Comparison of ENCODE assay signal across 9 mouse cellular contexts in genomic region chr8:104436591-104436990, GRCm38 (mm10). TPM values are rescaled to one million over a fixed set of nuclear protein-coding genes. Genes with fewer than 3 reads are reported as not detected.
DNase-seq lines count a peak whose midpoint lies in the region; ATAC-seq and TF ChIP-seq lines count a peak whose summit lies in the region.
"Had no signal": no experiment of that assay in that cellular context is flagged by ENCODE, and none has a peak within 500 bp of the region (broad histone marks: within the 10 kb centered on the region; RNA-seq: fewer than 3 reads in every experiment).

No protein-coding gene starts in this region.

- peaks cover 87% of the 10 kb centered on the region for H3K36me3 ChIP-seq in kidney, embryonic 14.5 days (ENCODE audit: control insufficient read depth, insufficient read depth, low read length)
- peaks cover 91% of the 10 kb centered on the region for H3K36me3 ChIP-seq in midbrain, embryonic 14.5 days (ENCODE audit: control insufficient read depth, insufficient read depth, low read length)

- TF ChIP-seq CTCF in embryonic fibroblast, embryonic 13.5 days (IDR thresholded peaks at IDR 0.05; ENCODE audit: borderline replicate concordance, insufficient read depth, low read length) = no peak

- H3K27ac ChIP-seq in kidney, embryonic 14.5 days (ENCODE audit: low read depth, low read length) = peak overlapping the region; percentile 24; the same call in 1 of the 2 replicates
- peak overlapping the region; percentile 72 for H3K27ac ChIP-seq in embryonic fibroblast, embryonic 13.5 days (ENCODE audit: insufficient read depth, low read length)
- peak overlapping the region; percentile 32; the same call in 1 of the 2 replicates for H3K27ac ChIP-seq in midbrain, embryonic 14.5 days (replicated peaks; ENCODE audit: low read depth, low read length)

- H3K4me2 ChIP-seq in kidney, embryonic 14.5 days (replicated peaks; ENCODE audit: low read depth, low read length) = no peak overlapping the region
- no peak overlapping the region for H3K4me2 ChIP-seq in midbrain, embryonic 14.5 days (ENCODE audit: low read length)

- no peaks in the 10 kb centered on the region for H3K27me3 ChIP-seq in kidney, embryonic 14.5 days (ENCODE audit: control insufficient read depth, insufficient read depth, low read length)
- H3K27me3 ChIP-seq in midbrain, embryonic 14.5 days (ENCODE audit: control insufficient read depth, insufficient read depth, low read length) = no peaks in the 10 kb centered on the region

- no peaks in the 10 kb centered on the region; the same call in 1 of the 2 replicates for H3K9me3 ChIP-seq in kidney, embryonic 14.5 days (ENCODE audit: control insufficient read depth, low read length)
- no peaks in the 10 kb centered on the region for H3K9me3 ChIP-seq in midbrain, embryonic 14.5 days (ENCODE audit: control insufficient read depth, low read length)

- no peak for ATAC-seq in cerebellum, adult (ENCODE audit: insufficient number of reproducible peaks, low FRiP score, low TSS enrichment)
- no peak for ATAC-seq in kidney, embryonic 14.5 days (ENCODE audit: low FRiP score, low TSS enrichment)
- ATAC-seq in midbrain, embryonic 14.5 days (ENCODE audit: low FRiP score, low TSS enrichment) = no peak
- ATAC-seq in granulocyte monocyte progenitor cell, adult 5-6 weeks (replicated peaks; ENCODE audit: poor library complexity, severe bottlenecking) = no peak

- H3K4me1 ChIP-seq in kidney, embryonic 14.5 days (ENCODE audit: control insufficient read depth, insufficient read depth, low read length) = peaks cover 5% of the 10 kb centered on the region
- peaks cover 7% of the 10 kb centered on the region; the same call in 1 of the 2 replicates for H3K4me1 ChIP-seq in embryonic fibroblast, embryonic 13.5 days (ENCODE audit: control insufficient read depth, insufficient read depth, low read length)
- peaks cover 12% of the 10 kb centered on the region for H3K4me1 ChIP-seq in midbrain, embryonic 14.5 days (ENCODE audit: control insufficient read depth, insufficient read depth, low read length)

- TF ChIP-seq POLR2A in embryonic fibroblast, embryonic 13.5 days (IDR thresholded peaks at IDR 0.05; ENCODE audit: low read depth, low read length) = no peak

- no peak overlapping the region for H3K4me3 ChIP-seq in kidney, embryonic 14.5 days (ENCODE audit: low read length)
- H3K4me3 ChIP-seq in embryonic fibroblast, embryonic 13.5 days (ENCODE audit: insufficient read depth, low read length) = no peak overlapping the region
- H3K4me3 ChIP-seq in midbrain, embryonic 14.5 days (replicated peaks; ENCODE audit: low read depth, low read length) = no peak overlapping the region
- H3K4me3 ChIP-seq: erythroblast, embryonic 14.5 days had no signal

- H3K9ac ChIP-seq in kidney, embryonic 14.5 days (ENCODE audit: low read depth, low read length) = no peak overlapping the region
- H3K9ac ChIP-seq in midbrain, embryonic 14.5 days (replicated peaks; ENCODE audit: low read length) = no peak overlapping the region

- 94% methylated on average over 4 of the region's 4 CpGs for WGBS in kidney, embryonic 14.5 days
- WGBS in midbrain, embryonic 14.5 days = 92% methylated on average over 4 of the region's 4 CpGs

- DNase-seq in cerebellum, adult 9-11 months = peak; percentile 39
- DNase-seq in kidney, postnatal 4 days = no peak
- no peak for DNase-seq in midbrain, embryonic 14.5 days
- no peak for DNase-seq in layer of hippocampus, postnatal 25 days (ENCODE audit: extremely low spot score in 1 of 2, low spot score in 1 of 2)

RNA-seq across cellular contexts. Expression of gene Dync1li2, which starts 6.3 kb away (rescaled TPM):
- 25.8 and 56.6 TPM in 2 replicates for polyA plus RNA-seq in kidney, embryonic 14.5 days (2014; fragmentation: Nextera tagmentation; extraction: Ambion mirVana)
- polyA plus RNA-seq in embryonic fibroblast, embryonic 13.5 days (2011; ENCODE audit: insufficient read length, low read depth, missing spikeins) = 106 and 135 TPM in 2 replicates
- polyA plus RNA-seq in midbrain, embryonic 14.5 days (2014; fragmentation: Nextera tagmentation; extraction: Ambion mirVana) = 69.1 and 103 TPM in 2 replicates
- total RNA-seq in granulocyte monocyte progenitor cell, adult 5-6 weeks (2014; fragmentation: Nextera tagmentation) = 13.9 and 21.2 TPM in 2 replicates
- 43.4 and 44.1 TPM in 2 replicates for total RNA-seq in granulocyte monocyte progenitor cell, adult 5-6 weeks (2017)
- 100 to 1,000 TPM; 234 to 270 TPM for total RNA-seq in layer of hippocampus, postnatal 25 days (2021)

RNA-seq across cellular contexts. Expression of gene Cmtm4, which starts 41.0 kb away (rescaled TPM):
- polyA plus RNA-seq in kidney, embryonic 14.5 days (2014; fragmentation: Nextera tagmentation; extraction: Ambion mirVana) = 5.6 and 6.4 TPM in 2 replicates
- polyA plus RNA-seq in embryonic fibroblast, embryonic 13.5 days (2011; ENCODE audit: insufficient read length, low read depth, missing spikeins) = 28.2 and 29.1 TPM in 2 replicates
- polyA plus RNA-seq in midbrain, embryonic 14.5 days (2014; fragmentation: Nextera tagmentation; extraction: Ambion mirVana) = 3.6 and 5.1 TPM in 2 replicates
- total RNA-seq in granulocyte monocyte progenitor cell, adult 5-6 weeks (2014; fragmentation: Nextera tagmentation) = 0.58 and 1.4 TPM in 2 replicates
- total RNA-seq in granulocyte monocyte progenitor cell, adult 5-6 weeks (2017) = 0.31 and 0.90 TPM in 2 replicates
- 10 to 100 TPM; 53.2 to 56.9 TPM for total RNA-seq in layer of hippocampus, postnatal 25 days (2021)
